Mouse (Mus musculus) heart, embryonic 12.5 days (tissue): ENCODE data around the gene Plekhd1. TPM values are rescaled to one million over a fixed set of nuclear protein-coding genes. Genes with fewer than 3 reads are reported as not detected.

ENCODE experiments used
- ATAC-seq: fragments of 200-750 bp; cut with Nextera tagmentation; 2 replicates; pipeline ENCODE4 v1.8.0; 2017; ENCODE audit warnings: moderate TSS enrichment, moderate library complexity; ENCODE audit not compliant: insufficient number of reproducible peaks, low FRiP score
- H3K27ac ChIP-seq: fragments of 300-500 bp; sonication (generic); 2 replicates; pipeline ENCODE4 v1.5.1; 2016; ENCODE audit warnings: mild to moderate bottlenecking, moderate library complexity; ENCODE audit not compliant: poor library complexity, severe bottlenecking
- H3K27me3 ChIP-seq: fragments of 300-500 bp; sonication (generic); replicated peaks from 2 replicates; pipeline ENCODE4 v1.6.1; 2016; ENCODE audit warnings: mild to moderate bottlenecking, moderate library complexity
- H3K36me3 ChIP-seq: fragments of 300-500 bp; sonication (generic); 2 replicates; pipeline ENCODE4 v1.6.1; 2016; ENCODE audit warnings: mild to moderate bottlenecking, moderate library complexity
- H3K4me1 ChIP-seq: fragments of 300-500 bp; sonication (generic); replicated peaks from 2 replicates; pipeline ENCODE4 v1.6.1; 2016; ENCODE audit warnings: mild to moderate bottlenecking
- H3K4me2 ChIP-seq: fragments of 300-500 bp; sonication (generic); 2 replicates; pipeline ENCODE4 v1.6.1; 2016; ENCODE audit warnings: mild to moderate bottlenecking, moderate library complexity
- H3K4me3 ChIP-seq: fragments of 300-500 bp; sonication (generic); 2 replicates; pipeline ENCODE4 v1.5.1; 2016; ENCODE audit warnings: mild to moderate bottlenecking
- H3K9ac ChIP-seq: fragments of 300-500 bp; sonication (generic); 2 replicates; pipeline ENCODE4 v1.6.1; 2016; ENCODE audit warnings: mild to moderate bottlenecking, moderate library complexity
- H3K9me3 ChIP-seq: fragments of 300-500 bp; sonication (generic); replicated peaks from 2 replicates; pipeline ENCODE4 v1.6.1; 2016; ENCODE audit warnings: mild to moderate bottlenecking, moderate library complexity
- WGBS: fragments of 180-500 bp; shearing (Covaris S2); methylation state at CpG from one replicate; pipeline ENCODE4 v1.1.7; 2016; 5-methylcytosine and 5-hydroxymethylcytosine counted together
- polyA plus RNA-seq: library from polyadenylated mRNA; unstranded; fragments of >200 nt; fragmentation: Nextera tagmentation; extraction: Ambion mirVana; gene quantifications from 2 replicates; pipeline ENCODE4 v1.2.1, GENCODE M21; 2016

Plekhd1 gene
- polyA plus RNA-seq, 1 experiment from 2014 or later = 0.70 TPM

DNA sequence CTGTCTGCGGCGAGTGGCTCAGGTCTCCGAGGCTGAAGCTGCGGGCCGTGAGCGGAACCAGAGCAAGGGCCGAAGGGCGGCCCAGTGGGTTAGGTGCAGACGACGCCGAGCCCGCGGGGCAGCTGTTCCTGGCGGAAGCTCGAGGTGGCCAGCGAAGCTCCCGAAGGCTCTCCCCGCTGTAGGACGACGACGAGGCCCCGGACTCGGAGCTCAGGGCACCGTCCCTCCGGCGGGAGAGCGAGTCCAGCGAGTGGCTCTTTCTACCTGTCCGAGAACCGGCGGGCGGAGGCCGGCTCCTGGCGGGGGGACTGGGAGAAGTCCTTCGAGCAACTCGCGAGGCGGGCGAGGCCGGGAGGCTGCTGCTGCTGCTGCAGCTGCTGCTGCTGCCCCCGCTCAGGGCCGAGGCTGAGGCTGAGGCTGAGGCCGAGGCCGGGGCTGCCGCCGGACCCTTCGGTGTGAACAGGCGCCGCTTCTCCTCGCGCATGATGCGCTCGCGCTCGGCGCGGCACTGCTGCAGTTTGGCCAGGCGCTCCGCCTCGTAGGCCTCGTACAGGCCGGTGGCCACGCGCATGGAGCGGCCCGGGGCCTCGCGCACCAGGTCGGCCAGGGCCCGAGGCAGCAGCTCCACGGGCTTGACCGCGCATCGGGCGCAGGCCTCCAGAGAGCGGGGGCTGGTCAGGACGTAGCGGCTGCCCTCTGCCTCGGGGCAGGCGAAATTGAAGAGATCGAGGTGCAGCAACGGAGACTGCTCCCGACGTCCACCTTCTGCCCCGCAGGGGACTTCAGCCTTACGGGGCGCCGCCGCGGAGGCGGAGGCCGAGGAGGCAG lies 66.4 kb downstream of the Plekhd1 start:
- Histone ChIP-seq H3K27me3 (peaks cover 91% of the 10 kb centered on the region), H3K9me3 (no peaks in the 10 kb centered on the region), H3K36me3 (no peaks in the 10 kb centered on the region), H3K4me2 (peak overlapping the region; percentile 95), H3K9ac (peak overlapping the region; percentile 50), H3K4me1 (peaks cover 29% of the 10 kb centered on the region), H3K27ac (no peak overlapping the region), H3K4me3 (peak overlapping the region; percentile 61)
- WGBS = 1% methylated on average over 91 of the region's 92 CpGs
- no peak for ATAC-seq

DNA sequence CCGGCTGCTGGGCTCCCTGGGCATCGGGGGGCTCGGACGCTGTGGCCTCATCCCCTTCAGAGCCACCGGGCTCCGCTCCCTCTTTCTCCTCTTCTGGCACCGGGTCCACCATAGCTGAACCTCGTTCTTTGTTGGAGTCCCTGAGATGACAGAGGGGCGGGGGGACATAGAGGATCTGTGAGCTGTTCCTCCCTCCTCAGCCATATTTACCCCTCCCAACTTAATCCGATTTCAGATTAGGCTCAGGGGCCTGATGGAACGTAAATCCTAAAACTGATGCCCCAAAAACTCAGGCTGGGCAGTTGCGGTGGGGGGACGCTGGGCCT lies 67.0 kb downstream of the Plekhd1 start:
- WGBS = 3% methylated on average over 13 of the region's 13 CpGs
- Histone ChIP-seq H3K27me3 (peaks cover 85% of the 10 kb centered on the region), H3K9ac (peak overlapping the region; percentile 48), H3K27ac (no peak overlapping the region), H3K9me3 (no peaks in the 10 kb centered on the region), H3K4me1 (peaks cover 29% of the 10 kb centered on the region), H3K36me3 (no peaks in the 10 kb centered on the region), H3K4me3 (peak overlapping the region; percentile 61), H3K4me2 (peak overlapping the region; percentile 95)
- no peak for ATAC-seq

DNA sequence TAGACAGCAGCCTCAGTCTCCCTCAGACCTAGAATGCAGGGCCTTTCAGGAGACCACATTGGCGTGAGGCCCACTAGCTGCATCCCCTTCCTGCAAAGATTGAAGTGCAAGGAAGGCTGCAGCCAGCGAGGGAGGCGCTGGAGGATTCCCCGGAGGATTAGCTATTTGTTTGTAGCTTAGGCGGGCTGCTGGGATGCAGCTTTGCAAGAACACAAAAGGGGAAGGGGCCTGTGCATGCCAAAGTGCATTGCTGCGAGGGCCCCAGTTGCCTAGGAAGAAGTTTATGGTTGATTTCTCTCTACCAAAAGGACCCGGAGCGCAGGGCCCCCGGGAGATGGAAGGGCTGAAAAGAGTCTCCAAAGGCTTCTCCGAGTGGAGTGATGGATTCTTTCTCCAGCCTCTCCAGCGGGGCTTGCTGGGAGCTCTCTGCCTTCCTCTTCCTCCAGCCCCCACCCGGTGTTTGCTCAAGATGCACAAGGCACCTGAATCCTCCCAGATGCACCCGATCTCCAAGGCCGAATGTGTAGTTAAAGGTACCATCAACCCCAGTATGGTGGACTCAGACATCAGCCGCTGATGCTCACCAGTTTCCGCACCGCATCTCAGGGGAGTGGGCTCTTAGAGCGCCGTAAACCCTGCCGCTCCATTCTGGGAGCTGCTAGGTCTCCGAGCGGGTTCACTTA lies 67.5 kb downstream of the Plekhd1 start:
- Histone ChIP-seq H3K4me2 (peak overlapping the region; percentile 95), H3K9ac (peak overlapping the region; percentile 60), H3K4me3 (peak overlapping the region; percentile 49), H3K27me3 (peaks cover 82% of the 10 kb centered on the region), H3K27ac (no peak overlapping the region), H3K9me3 (no peaks in the 10 kb centered on the region), H3K36me3 (no peaks in the 10 kb centered on the region), H3K4me1 (peaks cover 29% of the 10 kb centered on the region)
- ATAC-seq = no peak
- 3% methylated on average over 22 of the region's 22 CpGs for WGBS

DNA sequence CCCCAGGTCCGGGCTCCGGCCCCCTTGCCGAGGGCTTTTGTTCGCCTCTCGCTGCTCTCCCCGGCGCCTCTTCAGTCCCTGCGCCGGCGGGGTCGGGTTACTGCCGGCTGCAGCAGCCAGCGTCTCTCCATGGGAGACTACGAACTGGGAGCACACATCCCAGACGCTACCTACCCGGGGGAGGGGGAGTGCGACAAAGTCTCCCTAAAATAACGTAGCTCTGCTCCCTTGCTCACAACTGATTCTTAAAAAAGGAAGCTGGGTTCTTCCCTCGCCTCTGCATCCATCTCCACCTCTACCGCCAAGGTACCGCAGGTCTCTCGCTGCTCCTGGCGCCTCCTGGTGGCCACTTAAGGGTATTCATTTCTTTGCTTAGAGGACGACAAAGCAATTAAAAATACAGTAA lies 68.0 kb downstream of the Plekhd1 start, which contains the start of gene Ccdc177:
Gene Ccdc177 (minus strand): TSS at position 292 of the 406 bp plus-strand sequence.
- Histone ChIP-seq H3K36me3 (no peaks in the 10 kb centered on the region), H3K27ac (no peak within 1 kb of the TSS), H3K9me3 (no peaks in the 10 kb centered on the region), H3K27me3 (peaks cover 76% of the 10 kb centered on the region), H3K4me2 (peak within 1 kb of the TSS; percentile 95), H3K9ac (peak within 1 kb of the TSS; percentile 60), H3K4me3 (peak within 1 kb of the TSS; percentile 49), H3K4me1 (peaks cover 29% of the 10 kb centered on the region)
- no peak for ATAC-seq
- 0% methylated on average over 24 of the region's 24 CpGs for WGBS

DNA sequence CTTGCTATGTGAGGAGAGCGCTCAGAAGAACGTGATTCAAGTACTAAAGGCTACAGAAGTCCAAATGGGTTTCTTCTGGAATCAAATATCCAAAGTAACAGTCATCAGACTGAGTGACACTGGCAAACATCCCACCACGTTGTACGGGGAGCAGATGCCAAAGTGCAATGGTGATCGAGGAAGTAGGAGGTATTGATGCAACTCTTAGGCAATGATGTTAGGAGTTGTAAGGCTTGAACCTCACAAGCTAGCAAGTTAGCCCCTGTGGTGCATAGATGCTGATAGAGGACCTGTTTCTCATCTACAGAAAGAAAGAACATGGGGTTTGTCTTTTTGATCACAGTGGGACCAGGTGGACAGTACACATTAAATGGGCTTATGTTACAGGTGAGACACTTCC lies 70.6 kb downstream of the Plekhd1 start:
- H3K27me3 ChIP-seq = peaks cover 58% of the 10 kb centered on the region
- WGBS = 80% methylated on average over 5 of the region's 5 CpGs
- no peak overlapping the region for H3K4me3 ChIP-seq

DNA sequence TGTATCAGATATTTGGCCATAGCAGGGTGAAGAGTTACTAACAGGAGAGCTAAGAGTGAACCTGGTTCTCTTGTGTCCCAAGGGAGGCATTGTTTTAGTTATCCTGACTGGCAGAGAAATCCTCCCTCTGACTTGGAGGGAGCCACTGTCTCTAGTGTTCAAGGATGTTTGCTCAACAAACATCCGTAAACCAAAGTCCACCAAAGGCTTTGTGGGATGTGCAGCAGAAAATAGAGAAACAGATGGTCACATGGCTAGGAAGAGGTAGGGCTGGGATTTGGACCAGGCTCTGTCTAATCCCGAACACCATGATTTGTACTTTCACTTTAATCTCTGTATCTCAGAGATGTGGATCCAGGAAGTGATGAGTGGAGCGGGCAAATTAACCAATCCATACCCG lies 71.7 kb downstream of the Plekhd1 start:
- Histone ChIP-seq H3K9ac (no peak overlapping the region), H3K27me3 (peaks cover 50% of the 10 kb centered on the region), H3K4me2 (no peak overlapping the region), H3K4me1 (peaks cover 13% of the 10 kb centered on the region), H3K9me3 (no peaks in the 10 kb centered on the region), H3K36me3 (no peaks in the 10 kb centered on the region), H3K4me3 (no peak overlapping the region), H3K27ac (no peak overlapping the region)
- no peak for ATAC-seq
- WGBS = 66% methylated on average over 4 of the region's 4 CpGs

More for the DNA sequence above, 70.6 kb downstream of the Plekhd1 start:
- H3K9me3 ChIP-seq = no peaks in the 10 kb centered on the region
- no peak overlapping the region for H3K27ac ChIP-seq
- no peak overlapping the region for H3K4me2 ChIP-seq
- no peak for ATAC-seq
- H3K36me3 ChIP-seq = no peaks in the 10 kb centered on the region
- H3K9ac ChIP-seq = no peak overlapping the region
- peaks cover 20% of the 10 kb centered on the region for H3K4me1 ChIP-seq

DNA sequence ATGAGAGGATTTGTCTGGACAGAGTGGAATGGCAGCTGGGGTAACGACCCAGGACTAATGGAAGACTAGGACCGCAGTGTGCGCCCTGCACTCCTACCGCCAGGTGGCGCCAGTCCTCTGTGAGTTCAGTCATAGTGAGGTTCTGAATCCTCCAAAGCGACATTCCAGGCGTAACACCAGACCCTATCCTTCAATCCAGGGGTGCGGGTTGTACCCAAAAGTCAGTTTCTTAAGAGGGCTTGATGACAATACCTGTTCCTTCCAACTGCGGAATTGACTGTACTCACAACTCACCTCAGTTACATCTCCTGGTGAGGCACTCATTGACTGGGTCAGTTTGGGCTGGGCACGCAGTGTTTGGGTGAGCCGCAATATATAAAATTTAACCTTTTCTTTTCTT lies 77.3 kb downstream of the Plekhd1 start:
- H3K9ac ChIP-seq = no peak overlapping the region
- no peak overlapping the region for H3K4me3 ChIP-seq
- H3K9me3 ChIP-seq = no peaks in the 10 kb centered on the region
- H3K27me3 ChIP-seq = peaks cover 11% of the 10 kb centered on the region; the same call in 1 of the 2 replicates
- no peaks in the 10 kb centered on the region for H3K4me1 ChIP-seq
- no peaks in the 10 kb centered on the region for H3K36me3 ChIP-seq
- H3K4me2 ChIP-seq = no peak overlapping the region
- peak; percentile 59 for ATAC-seq
- WGBS = 19% methylated on average over 11 of the region's 11 CpGs
- no peak overlapping the region for H3K27ac ChIP-seq

Other genes starting within 250 kb of the Plekhd1 start
- gene Exd2, start 229.5 kb upstream of the Plekhd1 start, polyA plus RNA-seq = 19.6 and 21.9 TPM in 2 replicates
- 2.1 and 2.2 TPM in 2 replicates for gene Galnt16, start 174.3 kb upstream of the Plekhd1 start, polyA plus RNA-seq
- gene Slc39a9, start 48.7 kb upstream of the Plekhd1 start, polyA plus RNA-seq = 22.3 and 24.1 TPM in 2 replicates
- gene Erh, start 48.2 kb upstream of the Plekhd1 start, polyA plus RNA-seq = 155 and 173 TPM in 2 replicates
- gene Ccdc177, start 68.1 kb downstream of the Plekhd1 start, polyA plus RNA-seq = 0.03 TPM in 1 of 2 replicates, not detected in the other
- gene Susd6, start 97.9 kb downstream of the Plekhd1 start, polyA plus RNA-seq = 22.4 and 22.7 TPM in 2 replicates